In the genomic region with DNA sequence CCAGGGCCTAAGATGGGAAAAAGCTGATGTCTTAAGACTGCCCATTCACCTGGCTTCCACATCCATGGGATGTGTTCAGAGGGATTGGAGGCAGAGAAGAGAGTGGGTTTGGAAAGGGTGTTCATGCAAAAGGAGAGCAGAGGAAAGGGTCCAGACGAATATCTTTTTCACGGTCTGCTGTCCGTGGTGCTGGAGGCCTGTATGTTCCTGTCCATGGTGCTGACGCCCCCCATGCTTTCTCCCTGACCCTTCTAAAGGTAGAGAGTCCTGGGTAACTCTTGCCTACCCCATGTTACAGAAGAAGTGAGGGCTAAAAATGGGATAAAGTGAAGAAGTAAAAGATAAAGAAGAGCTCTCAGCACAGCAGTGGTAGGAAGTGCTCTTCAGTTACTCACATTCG, we compare ENCODE assay signal across 9 mouse cellular contexts. TPM values are rescaled to one million over a fixed set of nuclear protein-coding genes. Genes with fewer than 3 reads are reported as not detected.
DNase-seq lines count a peak whose midpoint lies in the region; ATAC-seq and TF ChIP-seq lines count a peak whose summit lies in the region.
"Had no signal": no experiment of that assay in that cellular context is flagged by ENCODE, and none has a peak within 500 bp of the region (broad histone marks: within the 10 kb centered on the region; RNA-seq: fewer than 3 reads in every experiment).

No protein-coding gene starts in this region.

- no peak overlapping the region for H3K4me3 ChIP-seq in kidney, postnatal 0 days (replicated peaks; ENCODE audit: low read depth, low read length)
- H3K4me3 ChIP-seq in CH12.LX (replicated peaks in 1 of 3; ENCODE audit: low read depth in 2 of 3, low read length in 2 of 3, poor library complexity in 1 of 3) = no peak overlapping the region
- no peak overlapping the region for H3K4me3 ChIP-seq in bone marrow, adult 2 months (replicated peaks; ENCODE audit: control insufficient read depth, low read depth, low read length)
- H3K4me3 ChIP-seq in left cerebral cortex, adult 2 months = no peak overlapping the region

- no peak for TF ChIP-seq CTCF in kidney, postnatal 0 days (IDR thresholded peaks at IDR 0.05; ENCODE audit: low read depth)
- TF ChIP-seq CTCF in CH12.LX (conservative IDR thresholded peaks at IDR 0.05 in 1 of 2, IDR thresholded peaks at IDR 0.05 in 1 of 2; ENCODE audit: low read depth in 2 of 2, low read length in 2 of 2) = no peak
- 0 out of 2 replicates have a peak, but pooled peaks have one; percentile 4 for TF ChIP-seq CTCF in bone marrow, adult 2 months (IDR thresholded peaks at IDR 0.05; ENCODE audit: control insufficient read depth, insufficient read depth, low read length)
- no peak for TF ChIP-seq CTCF in left cerebral cortex, adult 2 months (IDR thresholded peaks at IDR 0.05)

- intact Hi-C loops in left cerebral cortex, adult 2 months (cut with DNase I) = no loop called here

- TF ChIP-seq RAD21 in CH12.LX (IDR thresholded peaks at IDR 0.05; ENCODE audit: low read depth, low read length) = no peak

- H3K4me2 ChIP-seq in kidney, postnatal 0 days (ENCODE audit: low read length) = no peak overlapping the region
- H3K4me2 ChIP-seq in CH12.LX (ENCODE audit: insufficient read depth, low read depth, poor library complexity, severe bottlenecking) = no peak overlapping the region

- dilution Hi-C loops in CH12.LX (cut with MboI; ENCODE audit: extremely low pct_ligation_motif_present, extremely low pct_unique_long_range_greater_than_20kb, low sequenced_read_pairs) = no loop called here

- H3K9ac ChIP-seq in kidney, postnatal 0 days (ENCODE audit: low read depth, low read length) = no peak overlapping the region
- no peak overlapping the region for H3K9ac ChIP-seq in CH12.LX (ENCODE audit: insufficient read depth, low read depth)

- TF ChIP-seq POLR2A in CH12.LX (IDR thresholded peaks at IDR 0.05; ENCODE audit: low read depth, low read length) = no peak
- TF ChIP-seq POLR2A in bone marrow, adult 2 months (IDR thresholded peaks at IDR 0.05; ENCODE audit: borderline replicate concordance, control insufficient read depth, low read depth, low read length) = no peak

- ATAC-seq in kidney, postnatal 0 days (replicated peaks; ENCODE audit: low FRiP score, low read depth) = no peak
- ATAC-seq in megakaryocyte progenitor cell, adult 5-6 weeks (replicated peaks; ENCODE audit: poor library complexity) = peak; percentile 95

- no peaks in the 10 kb centered on the region for H3K9me3 ChIP-seq in kidney, postnatal 0 days (replicated peaks; ENCODE audit: low read length)
- no peaks in the 10 kb centered on the region for H3K9me3 ChIP-seq in CH12.LX (replicated peaks; ENCODE audit: low read length)

- H3K27ac ChIP-seq in kidney, postnatal 0 days = no peak overlapping the region
- H3K27ac ChIP-seq in CH12.LX (ENCODE audit: insufficient read depth, low read depth) = no peak overlapping the region
- H3K27ac ChIP-seq in bone marrow, adult 2 months (ENCODE audit: control insufficient read depth, insufficient read depth, low read depth, low read length, poor library complexity) = no peak overlapping the region
- no peak overlapping the region for H3K27ac ChIP-seq in left cerebral cortex, adult 2 months

- no peaks in the 10 kb centered on the region for H3K27me3 ChIP-seq in kidney, postnatal 0 days (ENCODE audit: insufficient read depth, low read length)
- H3K27me3 ChIP-seq in CH12.LX (replicated peaks) = no peaks in the 10 kb centered on the region

- DNase-seq in kidney, postnatal 0 days (ENCODE audit: low spot score) = peak; percentile 45
- no peak for DNase-seq in kidney, adult 18-20 months
- peak; percentile 20 for DNase-seq in CH12.LX (ENCODE audit: extremely low read depth)
- DNase-seq in left cerebral cortex, adult 2 months (ENCODE audit: extremely low spot score in 1 of 2, low spot score in 2 of 2) = no peak
- DNase-seq in urinary bladder, postnatal 4 days (ENCODE audit: low spot score in 2 of 2) = no peak

- H3K36me3 ChIP-seq in kidney, postnatal 0 days (ENCODE audit: insufficient read depth, low read length) = no peaks in the 10 kb centered on the region
- H3K36me3 ChIP-seq in CH12.LX (replicated peaks in 1 of 2; ENCODE audit: control insufficient read depth in 1 of 2, insufficient read depth in 1 of 2, low read length in 1 of 2) = no peaks in the 10 kb centered on the region

- WGBS in kidney, postnatal 0 days = 14% methylated on average over 5 of the region's 5 CpGs
- WGBS in bone marrow, adult 2 months = 11% methylated on average over 5 of the region's 5 CpGs

- H3K4me1 ChIP-seq in kidney, postnatal 0 days (replicated peaks; ENCODE audit: insufficient read depth, low read length) = no peaks in the 10 kb centered on the region
- H3K4me1 ChIP-seq in CH12.LX (ENCODE audit: control insufficient read depth in 1 of 2, insufficient read depth in 2 of 2) = no peaks in the 10 kb centered on the region
- no peaks in the 10 kb centered on the region for H3K4me1 ChIP-seq in bone marrow, adult 2 months (ENCODE audit: control insufficient read depth, insufficient read depth, low read length)

- no peaks in the 10 kb centered on the region for H3K79me2 ChIP-seq in CH12.LX (replicated peaks; ENCODE audit: control insufficient read depth, extremely low read depth, insufficient read depth, poor library complexity, severe bottlenecking)

- TF ChIP-seq EP300 in CH12.LX (IDR thresholded peaks at IDR 0.05; ENCODE audit: low read length) = no peak

- in situ Hi-C loops in CH12.LX (cut with MboI; ENCODE audit: low pct_ligation_motif_present, low pct_unique_long_range_greater_than_20kb, low sequenced_read_pairs) = no loop called here

TF ChIP-seq in CH12.LX, 34 proteins besides CTCF, POLR2A, EP300 and RAD21:
- TF ChIP-seq KAT2A (IDR thresholded peaks at IDR 0.05; ENCODE audit: insufficient replicate concordance, low read length) (no peak), MXI1 (IDR thresholded peaks at IDR 0.05; ENCODE audit: low read depth, low read length) (peak; percentile 81), SIN3A (IDR thresholded peaks at IDR 0.05; ENCODE audit: low read length) (peak; percentile 96)
TF ChIP-seq in CH12.LX: peak in this region for 2.

RNA-seq across cellular contexts. Expression of gene Avpr2, which starts 22.6 kb away (rescaled TPM):
- 23.3 and 23.8 TPM in 2 replicates for polyA plus RNA-seq in kidney, postnatal 0 days (2015; fragmentation: Nextera tagmentation; extraction: Ambion mirVana)
- total RNA-seq in CH12.LX (2012; rRNA removed) (0.34 and 0.46 TPM in 2 replicates), CH12.LX (2014; rRNA removed) (not detected in 2 replicates)
- polyA plus RNA-seq in CH12.LX (2012; ENCODE audit: insufficient read length, low read depth) = 0.20 and 0.64 TPM in 2 replicates
- polyA plus RNA-seq in bone marrow, adult 2 months (2011; ENCODE audit: insufficient read depth, insufficient read length, low replicate concordance, missing spikeins) = not detected in 2 replicates
- total RNA-seq in megakaryocyte progenitor cell, adult 5-6 weeks (2015) = not detected in 2 replicates
- 0.12 and 0.30 TPM in 2 replicates for total RNA-seq in megakaryocyte progenitor cell, adult 5-6 weeks (2017)
- total RNA-seq in left cerebral cortex, adult 2 months (2021) = not detected
- total RNA-seq: left cerebral cortex, adult 18-20 months had no signal
- polyA plus RNA-seq: gonadal fat pad, adult 2 months had no signal

RNA-seq across cellular contexts. Expression of gene L1cam, which starts 26.6 kb away (rescaled TPM):
- 6.6 and 7.2 TPM in 2 replicates for polyA plus RNA-seq in kidney, postnatal 0 days (2015; fragmentation: Nextera tagmentation; extraction: Ambion mirVana)
- total RNA-seq in CH12.LX (2012; rRNA removed) (0.21 and 0.30 TPM in 2 replicates), CH12.LX (2014; rRNA removed) (0.12 and 0.23 TPM in 2 replicates)
- polyA plus RNA-seq in CH12.LX (2012; ENCODE audit: insufficient read length, low read depth) = 0.49 and 0.65 TPM in 2 replicates
- polyA plus RNA-seq in bone marrow, adult 2 months (2011; ENCODE audit: insufficient read depth, insufficient read length, low replicate concordance, missing spikeins) = 3.6 and 12.7 TPM in 2 replicates
- 1.3 and 1.5 TPM in 2 replicates for total RNA-seq in megakaryocyte progenitor cell, adult 5-6 weeks (2015)
- total RNA-seq in megakaryocyte progenitor cell, adult 5-6 weeks (2017) = 0.17 and 0.46 TPM in 2 replicates
- 100 to 1,000 TPM; 150 to 161 TPM for total RNA-seq in left cerebral cortex, adult 2 months (2021)

RNA-seq across cellular contexts. Expression of gene Pdzd4, which starts 44.6 kb away (rescaled TPM):
- polyA plus RNA-seq in kidney, postnatal 0 days (2015; fragmentation: Nextera tagmentation; extraction: Ambion mirVana) = 0.37 and 0.48 TPM in 2 replicates
- total RNA-seq in CH12.LX (2012; rRNA removed) = 0.42 and 0.72 TPM in 2 replicates
- total RNA-seq in CH12.LX (2014; rRNA removed) = 0.30 and 0.32 TPM in 2 replicates
- polyA plus RNA-seq in CH12.LX (2012; ENCODE audit: insufficient read length, low read depth) = 0.85 and 1.1 TPM in 2 replicates
- polyA plus RNA-seq in bone marrow, adult 2 months (2011; ENCODE audit: insufficient read depth, insufficient read length, low replicate concordance, missing spikeins) = 2.2 and 4.7 TPM in 2 replicates
- total RNA-seq in megakaryocyte progenitor cell, adult 5-6 weeks (2015) = 0.32 and 0.51 TPM in 2 replicates
- total RNA-seq in megakaryocyte progenitor cell, adult 5-6 weeks (2017) = 1.2 and 2.1 TPM in 2 replicates
- total RNA-seq in left cerebral cortex, adult 2 months (2021) = 100 to 1,000 TPM; 110 to 119 TPM

RNA-seq across cellular contexts. Expression of gene Arhgap4, which starts 52.3 kb away (rescaled TPM):
- 2.8 and 3.1 TPM in 2 replicates for polyA plus RNA-seq in kidney, postnatal 0 days (2015; fragmentation: Nextera tagmentation; extraction: Ambion mirVana)
- total RNA-seq in CH12.LX (2012; rRNA removed) = 13.6 and 14.3 TPM in 2 replicates
- 10.9 and 13.9 TPM in 2 replicates for total RNA-seq in CH12.LX (2014; rRNA removed)
- polyA plus RNA-seq in CH12.LX (2012; ENCODE audit: insufficient read length, low read depth) = 24.1 and 24.5 TPM in 2 replicates
- 53.5 and 163 TPM in 2 replicates for polyA plus RNA-seq in bone marrow, adult 2 months (2011; ENCODE audit: insufficient read depth, insufficient read length, low replicate concordance, missing spikeins)
- 21.8 and 25.2 TPM in 2 replicates for total RNA-seq in megakaryocyte progenitor cell, adult 5-6 weeks (2015)
- total RNA-seq in megakaryocyte progenitor cell, adult 5-6 weeks (2017) = 39.2 and 40.1 TPM in 2 replicates
- total RNA-seq in left cerebral cortex, adult 2 months (2021) = 1 to 10 TPM; 4.1 to 6.1 TPM

RNA-seq across cellular contexts. Expression of gene Naa10, which starts 52.4 kb away (rescaled TPM):
- polyA plus RNA-seq in kidney, postnatal 0 days (2015; fragmentation: Nextera tagmentation; extraction: Ambion mirVana) = 119 TPM in 2 replicates
- total RNA-seq in CH12.LX (2012; rRNA removed) (148 and 184 TPM in 2 replicates), CH12.LX (2014; rRNA removed) (152 and 166 TPM in 2 replicates)
- polyA plus RNA-seq in CH12.LX (2012; ENCODE audit: insufficient read length, low read depth) = 144 and 152 TPM in 2 replicates
- 60.9 and 77.0 TPM in 2 replicates for polyA plus RNA-seq in bone marrow, adult 2 months (2011; ENCODE audit: insufficient read depth, insufficient read length, low replicate concordance, missing spikeins)
- total RNA-seq in megakaryocyte progenitor cell, adult 5-6 weeks (2015) = 115 and 125 TPM in 2 replicates
- total RNA-seq in megakaryocyte progenitor cell, adult 5-6 weeks (2017) = 169 and 186 TPM in 2 replicates
- 10 to 100 TPM; 56.8 to 61.2 TPM for total RNA-seq in left cerebral cortex, adult 2 months (2021)

Comparison
In these comparisons a context has a peak if more than half of its experiments do, and no peak if none do; other contexts are left out.
1. DNase-seq: peak in kidney, postnatal 0 days (single experiment) and CH12.LX (single experiment); none in kidney, adult 18-20 months (single experiment), left cerebral cortex, adult 2 months (0 of 2) and urinary bladder, postnatal 4 days (0 of 2).
2. RNA of gene L1cam, which starts 26.6 kb away (total RNA-seq): 150 to 161 TPM in left cerebral cortex, adult 2 months; 0.17 to 1.5 TPM in megakaryocyte progenitor cell, adult 5-6 weeks and 0.12 to 0.30 TPM in CH12.LX; every median in the first group is over 10 times any median in the second.
3. RNA of gene Pdzd4, which starts 44.6 kb away (total RNA-seq): 110 to 119 TPM in left cerebral cortex, adult 2 months; 0.32 to 2.1 TPM in megakaryocyte progenitor cell, adult 5-6 weeks and 0.30 to 0.72 TPM in CH12.LX; every median in the first group is over 10 times any median in the second.